Mouse (Mus musculus) leukemia stem cell, adult 10-12 weeks (primary cell): Measurements from ENCODE around the gene Awat2. TPM values are rescaled to one million over a fixed set of nuclear protein-coding genes. Genes with fewer than 3 reads are reported as not detected.

Experiments
- polyA plus RNA-seq: library from polyadenylated mRNA; stranded (reverse); fragments of >175 nt; gene quantifications from 2 replicates; pipeline ENCODE4 v1.2.3, GENCODE M21; 2012; ENCODE audit warnings: low replicate concordance

The Awat2 gene
- polyA plus RNA-seq = not detected in 2 replicates

DNA sequence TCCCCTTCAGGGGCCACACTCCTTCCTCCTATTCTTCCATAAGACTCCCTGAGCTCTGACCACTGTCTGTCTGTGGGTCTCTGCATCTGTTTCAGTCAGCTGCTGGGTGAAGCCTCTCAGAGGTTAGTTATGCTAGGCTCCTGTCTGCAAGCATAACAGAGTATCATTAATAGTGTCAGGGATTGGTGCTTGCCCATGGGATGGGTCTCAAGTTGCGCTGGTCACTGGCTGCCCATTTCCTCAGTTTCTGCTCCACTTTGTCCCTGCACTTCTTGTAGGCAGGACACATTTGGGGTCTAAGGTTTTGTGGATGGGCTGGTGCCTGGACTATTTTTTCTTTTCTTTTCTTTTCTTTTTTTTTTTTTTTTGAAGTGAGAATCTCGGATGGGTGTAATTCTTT is at the start of gene Awat2:
Awat2 (minus strand) TSS at position 101 of the 400 bp plus-strand sequence.

DNA sequence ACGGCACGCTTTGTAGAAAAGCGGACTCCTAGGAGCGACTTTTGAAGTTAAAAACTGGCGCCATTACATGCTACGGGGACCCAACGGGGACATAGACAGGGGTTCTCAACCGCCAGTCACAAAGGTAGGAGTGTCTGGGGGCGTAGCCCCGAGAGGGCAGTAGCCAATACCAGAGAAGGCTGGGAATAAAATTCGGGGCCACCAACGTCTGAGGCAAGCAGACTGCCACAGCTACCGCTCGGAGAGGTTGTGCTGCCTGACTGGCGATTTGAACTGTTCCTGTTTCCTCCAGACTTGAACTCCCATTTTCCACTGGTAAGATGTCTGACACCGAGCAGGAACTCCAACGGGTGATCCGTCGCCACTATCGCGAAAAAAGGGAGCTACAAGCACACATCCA is 13.8 kb downstream of the Awat2 start, which contains the start of gene Otud6a:
Otud6a (plus strand) TSS at position 321 of the 400 bp plus-strand sequence.

Other genes with a start within 250 kb of the Awat2 start
- gene Otud6a, start 13.7 kb downstream of the Awat2 start, polyA plus RNA-seq = not detected in 2 replicates
- gene Igbp1, start 51.6 kb upstream of the Awat2 start, polyA plus RNA-seq = 8.0 and 11.4 TPM in 2 replicates
- not detected in 2 replicates for gene Dgat2l6, start 82.1 kb upstream of the Awat2 start, polyA plus RNA-seq
- not detected in 2 replicates for gene Awat1, start 129.5 kb upstream of the Awat2 start, polyA plus RNA-seq
- gene P2ry4, start 152.2 kb upstream of the Awat2 start, polyA plus RNA-seq = not detected in 2 replicates
- gene Arr3, start 162.8 kb upstream of the Awat2 start, polyA plus RNA-seq = not detected in 2 replicates
- gene Kif4, start 183.0 kb upstream of the Awat2 start, polyA plus RNA-seq = 1.9 and 4.6 TPM in 2 replicates
- 1.5 and 10.4 TPM in 2 replicates for gene Pdzd11, start 183.9 kb upstream of the Awat2 start, polyA plus RNA-seq